Mouse (Mus musculus) liver, embryonic 14 days (tissue): ENCODE measurements around the gene Gm14548. TPM values are rescaled to one million over a fixed set of nuclear protein-coding genes. Genes with fewer than 3 reads are reported as not detected.

Source experiments
- polyA plus RNA-seq: library from polyadenylated mRNA; depleted of rRNA; stranded (reverse); fragments of >200 nt; gene quantifications from 2 replicates; pipeline ENCODE4 v1.2.3, GENCODE M21; 2012; rRNA removed

Gene Gm14548
- 0.12 and 0.23 TPM in 2 replicates for polyA plus RNA-seq

DNA sequence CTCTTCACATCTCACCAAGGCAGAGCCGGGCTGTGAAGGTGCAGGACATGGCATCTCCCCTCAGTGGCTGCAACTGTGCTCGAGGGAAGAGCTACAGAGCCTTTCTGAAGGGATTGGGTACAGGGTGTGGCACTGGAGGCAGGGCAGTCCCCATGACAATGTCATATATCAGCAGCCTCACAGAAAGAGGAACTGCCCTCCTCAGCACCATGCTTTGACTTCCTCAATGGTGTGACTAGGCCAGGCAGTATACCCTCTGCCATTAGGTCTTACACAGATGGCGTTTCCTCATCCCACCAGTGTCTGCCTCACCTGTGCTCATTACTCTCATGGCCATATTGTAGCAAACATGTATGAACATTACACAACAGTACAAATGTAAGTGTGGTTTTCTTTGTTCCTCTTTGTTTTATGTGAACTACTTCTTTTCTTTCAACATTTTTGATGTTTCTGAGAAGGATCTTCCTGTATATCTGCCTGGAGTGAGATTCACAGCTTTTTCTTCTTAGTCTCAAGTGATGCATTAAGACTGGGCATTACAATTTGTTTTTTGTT is at the start of gene Gm14548:
TSS of gene Gm14548 (minus strand) at position 85 of the 555 bp plus-strand sequence.

DNA sequence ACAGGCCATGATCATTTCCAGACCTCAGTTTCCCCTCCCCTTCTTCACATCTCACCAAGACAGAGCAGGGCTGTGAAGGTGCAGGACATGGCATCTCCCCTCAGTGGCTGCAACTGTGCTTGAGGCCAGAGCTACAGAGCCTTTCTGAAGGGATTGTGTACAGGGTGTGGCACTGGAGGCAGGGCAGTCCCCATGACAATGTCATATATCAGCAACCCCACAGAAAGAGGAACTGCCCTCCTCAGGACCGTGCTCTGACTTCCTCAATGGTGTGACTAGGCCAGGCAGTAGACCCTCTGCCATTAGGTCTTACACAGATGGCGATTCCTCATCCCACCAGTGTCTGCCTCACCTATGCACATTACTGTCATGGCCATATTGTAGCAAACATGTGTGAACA is 17.5 kb upstream of the Gm14548 start, which contains the start of gene Lilra6:
TSS of gene Lilra6 (minus strand) at position 117 of the 400 bp plus-strand sequence.

GRCm38 (mm10) chr7:3844951-3845350 is 53.0 kb downstream of the Gm14548 start, which contains the start of gene Pira2:
TSS of gene Pira2 (minus strand) at chr7:3845051.

Other genes starting within 250 kb of the Gm14548 start
- gene Leng1, start 232.3 kb downstream of the Gm14548 start, polyA plus RNA-seq = 3.5 and 3.9 TPM in 2 replicates
- gene Tmc4, start 220.6 kb downstream of the Gm14548 start, polyA plus RNA-seq = 4.6 and 5.2 TPM in 2 replicates
- 20.7 and 24.8 TPM in 2 replicates for gene Tsen34, start 205.3 kb downstream of the Gm14548 start, polyA plus RNA-seq
- gene Mboat7, start 204.6 kb downstream of the Gm14548 start, polyA plus RNA-seq = 9.0 and 10.6 TPM in 2 replicates
- gene Rps9, start 194.1 kb downstream of the Gm14548 start, polyA plus RNA-seq = 2,051 and 2,190 TPM in 2 replicates
- gene Pirb, start 177.7 kb downstream of the Gm14548 start, polyA plus RNA-seq = 1.1 and 1.4 TPM in 2 replicates
- 0.02 and 0.07 TPM in 2 replicates for gene Gm15448, start 72.4 kb downstream of the Gm14548 start, polyA plus RNA-seq
- gene Pira2, start 53.1 kb downstream of the Gm14548 start, polyA plus RNA-seq = 0.35 and 0.55 TPM in 2 replicates
- 0.15 and 0.27 TPM in 2 replicates for gene Lilra6, start 17.4 kb upstream of the Gm14548 start, polyA plus RNA-seq
- 0.79 and 1.3 TPM in 2 replicates for gene Lair1, start 165.1 kb upstream of the Gm14548 start, polyA plus RNA-seq
- 0.03 and 0.07 TPM in 2 replicates for gene Ttyh1, start 221.3 kb upstream of the Gm14548 start, polyA plus RNA-seq
- gene Leng8, start 238.9 kb upstream of the Gm14548 start, polyA plus RNA-seq = 47.6 and 55.3 TPM in 2 replicates